Mouse (Mus musculus): ENCODE results near the gene Gad2.

DNA sequence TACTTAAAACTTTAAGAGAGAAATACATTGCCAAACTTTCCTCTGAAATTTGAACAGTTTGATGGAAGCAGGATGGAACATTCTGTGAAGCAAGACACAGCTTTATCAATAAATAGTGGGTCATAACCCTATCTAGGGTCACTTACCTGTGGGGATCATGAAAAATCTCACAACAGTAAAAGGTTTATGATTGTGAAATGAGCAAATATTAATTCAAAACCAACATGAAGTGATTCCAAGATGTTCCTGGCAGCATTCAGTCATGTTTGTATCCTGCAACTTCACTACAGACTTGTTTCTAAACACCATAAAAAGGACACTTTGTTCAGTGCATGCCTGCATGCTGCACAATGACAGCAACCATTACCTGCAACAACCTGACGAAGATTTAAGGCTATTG, 41.7 kb downstream of the Gad2 start:
- TF ChIP-seq CTCF (IDR thresholded peaks at IDR 0.05; ENCODE audit: low read depth) (no peak), EP300 (IDR thresholded peaks at IDR 0.05; ENCODE audit: low read depth) (no peak)

Measured in liver, postnatal 0 days (tissue).